Mouse (Mus musculus) spleen, adult 2 months (tissue): ENCODE data around the gene Flt3. TPM values are rescaled to one million over a fixed set of nuclear protein-coding genes. Genes with fewer than 3 reads are reported as not detected.
A peak's percentile ranks its signal among the peaks of the same experiment; 100 is the strongest.

ENCODE experiments used
- DNase-seq, 2 experiments: peaks; one replicate each; pipeline versions ENCODE4 v3.0.0 to v3.0.0-alpha.2; 2012 to 2021; ENCODE audit warnings: low spot score in 2 of 2, low read depth in 1 of 2
- H3K27ac ChIP-seq: fragments of 200-500 bp; 2 replicates; pipeline ENCODE4 v1.5.1; 2012; ENCODE audit warnings: low read length, inconsistent platforms; ENCODE audit not compliant: insufficient read depth
- H3K27me3 ChIP-seq: fragments of 200-500 bp; 2 replicates; pipeline ENCODE4 v1.6.1; 2012; ENCODE audit warnings: mild to moderate bottlenecking, moderate library complexity, low read length, inconsistent platforms; ENCODE audit not compliant: control insufficient read depth, insufficient read depth
- H3K36me3 ChIP-seq: fragments of 200-500 bp; 2 replicates; pipeline ENCODE4 v1.6.1; 2012; ENCODE audit warnings: mild to moderate bottlenecking, low read length, inconsistent platforms; ENCODE audit not compliant: control insufficient read depth, insufficient read depth
- H3K4me1 ChIP-seq: fragments of 200-500 bp; 2 replicates; pipeline ENCODE4 v1.6.1; 2011; ENCODE audit warnings: inconsistent platforms; ENCODE audit not compliant: control insufficient read depth, insufficient read depth, insufficient read length
- H3K4me3 ChIP-seq: fragments of 200-500 bp; 2 replicates; pipeline ENCODE4 v1.5.1; 2011; ENCODE audit warnings: mild to moderate bottlenecking, inconsistent platforms; ENCODE audit not compliant: insufficient read depth, insufficient read length; ENCODE audit errors: extremely low read depth
- CTCF ChIP-seq: fragments of 200-500 bp; IDR thresholded peaks from 2 replicates; pipeline ENCODE4 v1.5.1; 2011; ENCODE audit warnings: mild to moderate bottlenecking, inconsistent platforms; ENCODE audit not compliant: insufficient read depth, insufficient read length, insufficient replicate concordance; ENCODE audit errors: extremely low read depth
- POLR2A ChIP-seq: fragments of 200-500 bp; IDR thresholded peaks from 2 replicates; pipeline ENCODE4 v1.6.1; 2011; ENCODE audit warnings: low read depth, low read length, inconsistent platforms
- WGBS: fragments of 180-500 bp; shearing (Covaris S2); methylation state at CpG from one replicate; pipeline ENCODE4 v1.1.7; 2018; 5-methylcytosine and 5-hydroxymethylcytosine counted together
- polyA plus RNA-seq: library from polyadenylated mRNA; depleted of rRNA; stranded (reverse); fragments of >200 nt; gene quantifications from 2 replicates; pipeline ENCODE4 v1.2.3, GENCODE M21; 2012

Flt3 gene
- polyA plus RNA-seq, 1 experiment = 6.5 TPM

DNA sequence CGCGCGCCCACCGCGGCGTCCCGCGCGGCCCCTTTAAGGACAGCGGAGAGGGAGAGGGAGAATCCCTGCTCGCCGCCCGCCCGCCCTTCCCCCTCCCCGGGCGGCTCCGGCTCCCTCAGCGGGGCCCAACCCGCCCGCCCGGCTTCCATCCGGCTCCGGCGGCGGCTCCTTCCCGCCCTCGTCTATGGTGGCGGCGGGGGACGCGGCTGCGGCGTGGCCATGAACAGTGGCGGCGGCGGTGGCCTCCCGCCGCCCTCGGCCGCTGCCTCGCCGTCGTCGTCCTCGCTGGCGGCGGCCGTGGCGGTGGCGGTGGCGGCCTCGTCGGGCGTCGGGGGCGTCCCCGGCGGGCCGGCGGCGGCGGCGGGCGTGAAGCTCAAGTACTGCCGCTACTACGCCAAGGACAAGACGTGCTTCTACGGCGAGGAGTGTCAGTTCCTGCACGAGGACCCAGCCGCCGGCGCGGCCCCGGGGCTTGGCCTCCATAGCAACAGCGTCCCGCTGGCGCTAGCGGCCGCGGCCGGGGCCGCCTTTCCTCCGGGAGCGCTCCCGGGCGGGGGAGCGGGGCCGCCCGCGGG, 30.2 kb upstream of the Flt3 start:
- Histone ChIP-seq H3K27me3 (no peaks in the 10 kb centered on the region), H3K27ac (peak overlapping the region; percentile 99), H3K4me3 (peak overlapping the region; percentile 63), H3K36me3 (no peaks in the 10 kb centered on the region), H3K4me1 (peaks cover 18% of the 10 kb centered on the region; the same call in 1 of the 2 replicates)
- 1% methylated on average over 63 of the region's 91 CpGs for WGBS
- TF ChIP-seq CTCF = no peak
- no peak for TF ChIP-seq POLR2A
- peak in 1 of 2 experiments; percentile 40 for DNase-seq

GRCm38 (mm10) chr5:147429535-147430305, 29.4 kb upstream of the Flt3 start, which contains the start of gene Pan3:
Pan3 (plus strand) TSS chr5:147430161.
- under 1% methylated on average over 51 of the region's 51 CpGs for WGBS
- Histone ChIP-seq H3K27me3 (no peaks in the 10 kb centered on the region), H3K27ac (peak within 1 kb of the TSS; percentile 99), H3K36me3 (no peaks in the 10 kb centered on the region), H3K4me1 (peaks cover 16% of the 10 kb centered on the region; the same call in 1 of the 2 replicates), H3K4me3 (peak within 1 kb of the TSS; percentile 63)
- peak; percentile 84 to 94 for DNase-seq
- TF ChIP-seq CTCF (no peak), POLR2A (peak; percentile 89)

GRCm38 (mm10) chr5:147426048-147426805, 25.9 kb upstream of the Flt3 start:
- Histone ChIP-seq H3K4me1 (no peaks in the 10 kb centered on the region), H3K27ac (no peak overlapping the region), H3K36me3 (no peaks in the 10 kb centered on the region), H3K27me3 (no peaks in the 10 kb centered on the region), H3K4me3 (no peak overlapping the region)
- DNase-seq = no peak
- no peak for TF ChIP-seq CTCF
- TF ChIP-seq POLR2A = no peak
- WGBS = 17% methylated on average over 4 of the region's 4 CpGs

GRCm38 (mm10) chr5:147423612-147424011, 23.3 kb upstream of the Flt3 start:
- no peak for DNase-seq
- WGBS = 91% methylated on average over 6 of the region's 6 CpGs
- H3K27me3 ChIP-seq = no peaks in the 10 kb centered on the region
- H3K27ac ChIP-seq = no peak overlapping the region
- no peaks in the 10 kb centered on the region for H3K36me3 ChIP-seq
- H3K4me3 ChIP-seq = no peak overlapping the region
- TF ChIP-seq POLR2A = no peak
- TF ChIP-seq CTCF = no peak
- 0 out of 2 replicates have a peak, but pooled peaks cover 2% of the 10 kb centered on the region for H3K4me1 ChIP-seq

- Histone ChIP-seq H3K36me3 (no peaks in the 10 kb centered on the region), H3K4me3 (no peak overlapping the region), H3K27me3 (no peaks in the 10 kb centered on the region), H3K4me1 (peaks cover 4% of the 10 kb centered on the region), H3K27ac (no peak overlapping the region)
- peak; percentile 47 to 59 for DNase-seq
- WGBS = 3% methylated on average over 10 of the region's 10 CpGs
- no peak for TF ChIP-seq POLR2A
- TF ChIP-seq CTCF = peak; percentile 60; the same call in 1 of the 2 replicates
Measured at GRCm38 (mm10) chr5:147418394-147419121, 18.3 kb upstream of the Flt3 start.

DNA sequence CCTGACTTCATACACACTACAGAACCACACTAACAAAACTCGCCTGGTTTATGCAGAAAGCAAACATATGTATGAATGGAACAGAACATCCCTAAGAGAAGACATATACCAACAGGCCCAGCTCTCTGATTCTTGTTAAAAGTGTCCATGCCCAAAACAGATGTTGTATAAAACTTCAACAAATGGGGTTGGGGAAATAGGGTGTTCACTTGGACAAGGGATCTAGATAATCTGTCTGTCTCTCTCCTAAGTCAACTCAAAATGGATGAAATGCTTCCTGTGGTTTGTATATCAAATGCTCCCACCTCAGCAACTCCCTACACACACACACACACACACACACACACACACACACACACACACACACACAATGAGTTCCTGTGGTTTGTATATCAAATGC, 17.7 kb upstream of the Flt3 start:
- H3K27ac ChIP-seq = no peak overlapping the region
- no peak overlapping the region for H3K4me3 ChIP-seq
- peaks cover 4% of the 10 kb centered on the region for H3K4me1 ChIP-seq
- no peak for DNase-seq
- H3K36me3 ChIP-seq = no peaks in the 10 kb centered on the region
- TF ChIP-seq CTCF (no peak), POLR2A (no peak)
- 84% methylated on average over 1 of the region's 1 CpGs for WGBS
- no peaks in the 10 kb centered on the region for H3K27me3 ChIP-seq
